Mouse (Mus musculus) regulatory T cell (primary cell): ENCODE data around the gene Pgm5.

Experiments used
- in situ Hi-C: fragments of 300-600 bp; cut with MboI, MseI; formaldehyde crosslinking; loops from one replicate; pipeline ENCODE4 v1.15.1; 2025; ENCODE audit warnings: high pct_unique_total_duplicates

The Pgm5 gene

GRCm38 (mm10) chr19:24707071-24707906 is 154.4 kb downstream of the Pgm5 start:
- in situ Hi-C loops: no loop called here

GRCm38 (mm10) chr19:24705395-24705794 is 156.3 kb downstream of the Pgm5 start:
- in situ Hi-C loops: no loop called here

GRCm38 (mm10) chr19:24704326-24704725 is 157.3 kb downstream of the Pgm5 start:
- in situ Hi-C loops: loop anchor here (5.0 kb wide), 1 partner anchor 168 kb away; no protein-coding TSS in a partner anchor

- in situ Hi-C loops: loop anchor here (5.0 kb wide), 1 partner anchor 169 kb away; no protein-coding TSS in a partner anchor
These were observed 158.0 kb downstream of the Pgm5 start for GRCm38 (mm10) chr19:24703680-24704079.

GRCm38 (mm10) chr19:24703168-24703567 is 158.5 kb downstream of the Pgm5 start:
- in situ Hi-C loops: loop anchor here (5.0 kb wide), 1 partner anchor 169 kb away; no protein-coding TSS in a partner anchor

- in situ Hi-C loops: loop anchor here (5.0 kb wide), 1 partner anchor 171 kb away; no protein-coding TSS in a partner anchor
These were observed 159.9 kb downstream of the Pgm5 start for GRCm38 (mm10) chr19:24701716-24702115.

GRCm38 (mm10) chr19:24700664-24701063 is 161.0 kb downstream of the Pgm5 start:
- in situ Hi-C loops: loop anchor here (5.0 kb wide), 1 partner anchor 172 kb away; no protein-coding TSS in a partner anchor

- in situ Hi-C loops: loop anchor here (5.0 kb wide), 1 partner anchor 172 kb away; no protein-coding TSS in a partner anchor
These were observed 161.7 kb downstream of the Pgm5 start for GRCm38 (mm10) chr19:24699910-24700309.

- in situ Hi-C loops: no loop called here
These were observed 162.5 kb downstream of the Pgm5 start for GRCm38 (mm10) chr19:24699196-24699595.

- in situ Hi-C loops: no loop called here
These were observed 163.0 kb downstream of the Pgm5 start for GRCm38 (mm10) chr19:24698651-24699050.

- in situ Hi-C loops: no loop called here
These were observed 163.7 kb downstream of the Pgm5 start for GRCm38 (mm10) chr19:24697946-24698345.

GRCm38 (mm10) chr19:24692691-24693090 is 169.0 kb downstream of the Pgm5 start:
- in situ Hi-C loops: no loop called here

GRCm38 (mm10) chr19:24689531-24689930 is 172.1 kb downstream of the Pgm5 start:
- in situ Hi-C loops: no loop called here

- in situ Hi-C loops: no loop called here
These were observed 173.3 kb downstream of the Pgm5 start for GRCm38 (mm10) chr19:24688327-24688726.

GRCm38 (mm10) chr19:24686411-24686810 is 175.2 kb downstream of the Pgm5 start:
- in situ Hi-C loops: no loop called here

GRCm38 (mm10) chr19:24683016-24683720 is 178.5 kb downstream of the Pgm5 start:
- in situ Hi-C loops: no loop called here

- in situ Hi-C loops: no loop called here
These were observed 184.2 kb downstream of the Pgm5 start for GRCm38 (mm10) chr19:24677242-24677984.

GRCm38 (mm10) chr19:24676429-24676828 is 185.2 kb downstream of the Pgm5 start:
- in situ Hi-C loops: no loop called here

GRCm38 (mm10) chr19:24673762-24674161 is 187.9 kb downstream of the Pgm5 start, which contains the start of gene Tmem252:
TSS of gene Tmem252 (plus strand) at chr19:24674008.
- in situ Hi-C loops: no loop called here

- in situ Hi-C loops: no loop called here
These were observed 188.3 kb downstream of the Pgm5 start for GRCm38 (mm10) chr19:24673331-24673730.

GRCm38 (mm10) chr19:24672366-24672960 is 189.2 kb downstream of the Pgm5 start:
- in situ Hi-C loops: no loop called here
